Mouse (Mus musculus): ENCODE measurements at regions not wholly inside any gene's neighbourhood (a gene's known extent, or its start where the extent isn't known, plus 50 kb on each side); places are given as distances from the start of the nearest gene placed in this dataset.

DNA sequence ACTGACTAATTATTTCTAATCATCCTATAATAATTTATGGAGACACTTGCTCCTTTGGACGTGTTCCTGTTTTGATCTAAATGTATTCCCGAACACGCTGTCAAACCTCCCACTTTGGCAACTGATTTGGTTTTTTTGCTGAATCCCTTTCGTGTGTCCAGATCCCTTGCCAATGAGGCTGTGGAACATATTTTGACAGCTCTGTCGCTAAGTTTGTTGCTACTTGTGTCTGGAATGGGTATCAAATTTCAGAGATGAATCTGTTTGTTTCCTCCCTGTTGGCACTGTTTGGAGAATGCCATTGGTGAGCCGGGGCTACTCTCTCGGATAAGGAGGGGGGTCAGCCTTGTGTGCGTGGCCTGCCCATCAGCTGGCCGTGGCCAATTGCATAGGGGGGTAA lies 277.2 kb upstream of the Tshz3 start:
- DNase-seq: no peak

DNA sequence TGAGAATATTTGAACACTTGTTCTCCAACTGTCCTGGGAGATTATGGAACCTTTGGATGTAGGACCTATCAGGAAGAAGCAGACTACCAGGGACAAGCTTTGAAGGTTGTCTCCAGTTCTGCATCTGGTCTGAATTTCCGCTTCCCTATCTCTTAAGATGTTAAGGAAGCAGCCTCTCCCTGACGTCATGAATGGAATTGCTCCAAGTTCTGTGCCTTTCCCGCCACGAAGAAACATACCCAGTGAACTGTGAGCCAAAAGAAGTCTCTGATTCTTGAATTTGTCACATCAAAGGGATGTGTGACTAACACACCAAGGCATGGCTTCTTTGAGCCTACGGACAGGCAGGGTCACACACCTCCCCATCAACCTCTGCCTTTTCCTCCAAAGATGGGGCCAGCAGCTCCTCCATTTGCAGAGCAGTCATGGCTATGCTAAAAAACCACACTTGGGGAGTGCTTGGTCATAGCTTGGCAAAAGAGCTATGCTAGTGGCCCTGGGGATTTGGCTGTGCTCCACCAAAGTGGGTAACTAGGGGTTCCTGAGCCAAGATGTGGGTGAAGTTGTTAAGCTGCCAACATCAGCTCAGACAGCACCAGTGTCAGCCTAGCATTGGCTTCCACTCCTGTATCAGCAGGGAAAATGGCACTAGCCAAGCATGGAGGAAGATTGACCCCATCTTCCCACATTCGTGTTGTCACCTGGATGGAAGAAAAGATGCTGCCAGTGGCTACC lies 248.6 kb upstream of the Tshz3 start:
- no peak for DNase-seq

DNA sequence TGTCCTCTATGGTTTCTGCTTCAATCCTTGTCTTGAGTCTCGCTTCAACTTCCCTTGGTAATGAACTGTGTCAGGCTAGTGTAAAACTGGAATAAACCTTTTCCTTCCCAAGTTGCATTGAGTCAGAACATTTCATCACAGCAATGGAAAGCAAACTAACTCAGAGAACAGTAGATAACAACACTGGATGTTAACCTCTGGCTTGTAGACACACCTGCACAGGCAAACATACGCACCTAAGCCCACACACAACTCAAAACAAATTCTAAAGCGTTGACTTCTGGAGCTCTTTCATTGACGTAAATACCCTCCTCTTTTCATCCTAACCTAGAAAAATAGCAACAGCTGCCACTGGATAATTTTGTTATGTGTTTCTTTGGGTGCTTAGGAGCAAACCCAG lies 244.1 kb upstream of the Tshz3 start:
- no peak for DNase-seq

DNA sequence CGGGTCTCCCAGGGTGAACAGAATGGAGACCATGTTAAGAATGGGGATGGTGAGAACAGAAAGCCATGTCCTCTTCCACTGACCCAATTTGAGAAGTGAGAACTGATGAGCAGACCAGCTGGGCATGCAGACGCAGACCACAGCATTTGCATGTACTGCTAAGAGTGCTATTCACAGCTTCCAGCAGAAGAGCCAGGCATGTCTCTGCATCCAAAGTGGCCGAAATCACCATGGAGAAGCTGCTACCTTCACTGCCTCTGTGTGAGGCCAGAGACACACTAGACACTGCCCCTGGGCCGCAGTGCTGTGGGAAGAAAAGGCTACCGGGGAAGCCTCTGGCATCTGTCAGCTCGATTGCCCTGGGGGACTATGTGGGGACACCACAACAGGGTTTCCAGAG lies 241.8 kb upstream of the Tshz3 start:
- no peak for DNase-seq

- DNase-seq: no peak
These were observed 235.5 kb upstream of the Tshz3 start for GRCm38 (mm10) chr7:36462422-36462833.

DNA sequence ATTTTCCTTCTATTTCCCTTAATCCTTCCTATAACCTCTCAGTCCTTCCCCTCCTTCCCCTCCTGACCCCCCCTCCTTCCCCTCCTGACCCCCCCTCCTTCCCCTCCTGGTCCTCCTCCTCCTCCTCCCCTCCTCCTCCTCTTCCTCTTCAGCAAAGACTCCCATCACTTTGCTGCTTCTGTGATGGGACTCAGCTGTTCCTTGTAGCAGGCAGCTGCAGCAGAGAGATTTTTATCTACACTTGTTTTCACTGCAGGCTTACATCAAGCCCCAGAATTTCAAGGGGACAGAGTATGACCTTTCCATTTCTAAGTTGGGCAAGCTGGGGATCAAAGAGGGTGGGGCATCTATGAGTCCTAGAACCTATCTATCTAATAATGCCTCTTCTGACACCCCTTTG lies 228.5 kb upstream of the Tshz3 start:
- no peak for DNase-seq

DNA sequence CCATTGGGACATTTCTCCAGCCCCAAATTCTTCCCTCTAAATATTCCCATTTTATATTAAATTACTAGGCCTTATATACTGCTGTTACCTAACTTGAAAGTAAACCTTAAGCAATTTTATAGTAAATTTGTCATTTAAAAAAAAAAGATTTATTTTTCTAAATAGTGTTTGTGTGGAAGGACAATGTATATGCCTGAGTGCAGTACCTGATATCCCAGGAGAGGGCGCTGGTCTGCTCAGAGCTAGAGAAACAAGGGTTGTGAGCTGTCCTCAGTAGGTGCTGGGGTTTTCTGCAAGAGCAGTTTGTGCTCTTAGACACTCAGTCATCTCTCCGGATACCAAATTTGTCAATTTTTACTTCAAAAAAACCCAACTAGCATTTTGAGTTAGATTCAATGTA lies 224.4 kb upstream of the Tshz3 start:
- DNase-seq: no peak

DNA sequence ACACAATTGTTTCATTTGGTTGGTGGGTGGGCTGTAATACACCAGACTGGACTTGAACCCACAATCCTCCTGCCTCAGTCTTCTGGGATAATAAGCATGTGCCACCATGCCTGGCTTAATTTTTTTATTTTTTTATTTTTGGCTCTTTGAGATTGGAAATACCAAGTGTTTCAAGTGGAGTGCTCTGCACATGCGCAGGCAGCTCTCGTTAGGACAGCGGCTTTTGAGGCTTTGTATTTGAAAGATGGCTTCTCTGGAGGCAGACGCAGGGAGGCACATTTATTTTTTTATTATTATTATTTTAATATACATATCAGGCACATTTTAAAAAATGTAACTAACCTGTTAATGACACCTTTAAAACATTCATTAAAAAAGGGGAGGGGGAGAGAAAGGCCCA lies 221.5 kb upstream of the Tshz3 start:
- DNase-seq: no peak

DNA sequence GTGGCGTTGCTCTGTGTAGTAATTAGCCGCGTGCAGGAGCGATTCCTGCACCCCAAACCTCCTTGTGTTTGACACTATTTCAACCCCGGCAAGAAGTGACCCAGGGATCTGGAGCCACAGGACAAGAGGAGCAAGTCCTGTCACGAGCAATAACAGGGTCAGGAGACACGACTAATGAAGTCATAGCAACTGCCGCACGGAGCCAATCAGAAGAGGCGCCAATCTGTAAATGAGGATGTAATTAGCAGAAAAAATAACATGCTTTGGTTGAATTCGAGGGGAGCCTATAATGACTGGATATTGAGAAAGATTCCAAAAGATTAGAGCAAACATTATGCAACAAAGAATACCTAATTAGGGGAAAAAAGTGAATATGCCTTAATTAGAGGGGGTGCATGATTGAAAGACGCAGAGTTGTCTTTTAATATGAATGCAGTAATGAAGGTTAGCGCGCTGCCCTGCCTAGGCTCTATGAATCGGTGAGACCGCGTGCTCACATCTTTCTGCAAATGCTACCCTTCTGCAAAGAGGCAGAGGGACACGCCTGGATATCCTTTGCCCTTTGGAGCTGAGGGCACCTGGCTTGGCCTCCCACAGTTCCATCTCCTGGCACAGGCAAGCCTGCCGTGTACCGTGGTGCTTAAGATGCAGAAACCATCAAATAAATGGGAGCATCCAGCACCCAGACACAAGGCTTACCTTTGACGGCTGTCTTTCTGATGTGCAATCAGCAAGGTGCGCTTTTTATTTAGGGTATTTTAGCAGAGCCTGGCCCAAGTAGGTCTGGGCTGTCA lies 220.9 kb upstream of the Tshz3 start:
- DNase-seq: no peak

DNA sequence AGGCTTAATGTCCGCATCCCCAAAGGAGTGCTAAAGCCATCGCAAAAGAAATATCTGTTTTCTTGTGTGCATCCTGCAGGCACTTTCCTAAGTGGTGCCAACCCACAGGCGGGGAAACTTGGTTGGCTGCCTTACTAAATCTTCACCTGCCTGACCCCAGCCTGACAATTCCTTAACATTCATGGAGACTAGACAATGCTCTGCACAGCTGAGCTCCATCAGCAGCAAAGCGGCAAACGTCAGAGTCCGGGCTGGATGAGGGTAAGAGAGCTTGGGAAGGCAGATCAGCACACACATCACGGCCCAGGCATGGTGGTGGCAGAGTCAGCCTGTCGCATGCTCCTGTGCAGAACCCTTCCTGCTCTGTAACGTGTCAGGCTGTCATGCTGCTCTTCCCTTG lies 209.8 kb upstream of the Tshz3 start:
- no peak for DNase-seq

DNA sequence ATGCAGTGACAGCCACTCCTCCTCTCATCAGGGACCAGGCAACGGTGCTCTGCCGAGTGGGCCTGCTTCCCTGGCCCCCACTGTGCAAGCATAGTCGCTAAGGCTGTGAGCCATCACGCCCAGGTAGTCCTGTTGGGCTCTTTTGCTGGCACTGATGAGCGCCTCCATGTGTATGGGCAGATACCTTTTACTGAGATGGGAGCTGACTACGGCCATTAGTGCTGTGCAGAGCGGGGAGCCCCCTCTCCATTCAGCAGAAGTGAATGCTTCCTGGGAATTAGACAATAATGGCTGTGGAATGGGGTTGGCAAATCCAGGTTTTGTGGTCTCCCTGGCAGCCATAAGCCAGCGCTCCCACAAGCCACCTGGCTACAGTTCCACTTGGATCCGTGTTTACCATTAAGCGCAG lies 206.7 kb upstream of the Tshz3 start:
- no peak for DNase-seq

- no peak for DNase-seq
These were observed 193.7 kb upstream of the Tshz3 start for GRCm38 (mm10) chr7:36504010-36504875.

DNA sequence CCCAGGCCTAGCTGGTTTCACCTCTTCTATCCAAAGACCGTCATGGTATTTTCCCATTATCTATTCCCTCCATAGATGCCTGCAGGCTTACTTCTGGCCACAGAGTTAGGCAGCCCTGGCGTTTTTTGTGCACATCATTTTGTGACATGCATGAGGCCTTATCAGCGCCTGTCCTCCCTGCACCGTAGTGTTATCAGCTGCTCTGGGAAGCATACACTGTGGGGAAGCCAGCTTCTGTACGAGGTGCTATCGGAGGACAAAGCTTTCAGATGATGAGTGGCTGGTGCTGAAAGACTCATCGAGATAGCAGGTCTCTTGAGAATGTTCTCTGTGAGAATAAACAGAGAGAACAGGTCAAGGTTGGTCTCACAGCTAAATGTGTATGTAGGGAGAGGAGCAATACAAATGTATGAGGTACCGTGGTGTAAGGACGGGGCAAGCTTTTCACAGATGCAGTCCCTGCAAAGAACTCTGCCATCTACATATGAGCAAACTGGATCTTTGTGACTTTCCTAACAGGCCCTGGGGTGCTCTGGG lies 190.0 kb upstream of the Tshz3 start:
- no peak for DNase-seq

GRCm38 (mm10) chr7:36513680-36514079 lies 184.2 kb upstream of the Tshz3 start:
- DNase-seq: no peak

DNA sequence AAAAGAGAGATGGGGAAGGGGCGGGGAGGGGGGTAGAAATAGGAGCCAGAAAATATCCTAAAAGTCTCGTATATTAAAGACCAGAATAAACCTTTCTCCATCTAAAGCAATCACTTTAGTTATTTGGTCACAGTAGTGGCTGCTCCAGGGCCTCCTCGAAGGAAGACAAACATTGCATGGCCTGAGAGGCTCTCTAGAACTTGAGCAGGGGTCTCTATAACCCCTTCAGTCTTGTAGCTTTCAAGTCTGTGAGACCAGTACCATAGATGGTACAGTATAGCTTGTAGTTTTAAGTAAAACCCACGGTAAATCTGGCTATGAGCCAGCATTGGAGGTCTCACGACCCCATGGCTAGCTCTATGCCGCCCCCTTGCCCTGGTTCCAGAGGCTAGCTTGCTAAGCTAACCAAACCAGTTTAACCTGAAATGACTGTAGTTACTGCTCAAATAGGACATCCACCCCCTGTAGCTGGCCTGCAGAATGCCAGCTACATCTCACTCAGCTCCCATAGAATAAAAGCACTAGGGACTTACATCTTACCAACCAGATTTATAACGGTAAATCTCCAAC lies 181.7 kb upstream of the Tshz3 start:
- no peak for DNase-seq

- DNase-seq: no peak
These were observed 178.9 kb upstream of the Tshz3 start for GRCm38 (mm10) chr7:36519027-36519426.

- DNase-seq: no peak
These were observed 175.0 kb upstream of the Tshz3 start for GRCm38 (mm10) chr7:36522960-36523359.

DNA sequence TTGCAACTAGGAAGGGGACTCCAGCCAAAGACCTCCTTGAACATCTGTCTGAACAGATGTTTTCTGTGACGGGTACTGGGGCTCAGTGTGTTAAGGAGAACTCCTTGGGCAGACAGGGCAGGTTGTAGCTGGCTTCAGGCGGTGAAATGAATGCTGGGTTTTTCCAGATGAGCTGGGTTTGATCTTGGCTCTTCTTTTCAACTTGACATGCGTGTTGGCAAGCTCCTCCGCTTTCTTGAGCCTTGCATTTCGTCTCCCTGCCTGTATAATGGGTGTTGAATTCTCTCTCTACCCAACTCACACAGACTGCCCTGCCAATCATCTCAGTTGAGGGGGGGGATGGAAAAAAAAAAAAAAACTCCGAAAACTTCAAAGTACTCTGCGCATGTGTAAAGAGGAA lies 171.8 kb upstream of the Tshz3 start:
- no peak for DNase-seq

DNA sequence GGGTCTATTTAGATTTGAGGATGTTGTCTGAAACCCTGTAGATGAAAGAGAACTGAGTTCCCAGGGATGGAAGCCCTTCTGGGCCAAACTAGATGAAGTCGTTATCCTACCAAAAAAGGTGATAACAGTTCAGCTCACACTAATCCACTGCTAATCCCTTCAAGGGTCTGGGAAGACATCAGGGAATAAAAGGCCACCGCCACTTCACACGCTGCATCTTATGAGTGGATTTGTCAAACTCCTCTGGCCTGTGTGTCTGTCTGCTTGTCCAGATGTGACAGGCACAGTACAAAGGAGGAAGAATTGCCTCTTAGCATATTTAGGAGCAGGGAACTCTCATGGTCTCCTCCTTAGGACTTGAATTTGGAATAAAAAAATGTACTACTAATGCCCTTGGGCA lies 171.2 kb upstream of the Tshz3 start:
- no peak for DNase-seq

DNA sequence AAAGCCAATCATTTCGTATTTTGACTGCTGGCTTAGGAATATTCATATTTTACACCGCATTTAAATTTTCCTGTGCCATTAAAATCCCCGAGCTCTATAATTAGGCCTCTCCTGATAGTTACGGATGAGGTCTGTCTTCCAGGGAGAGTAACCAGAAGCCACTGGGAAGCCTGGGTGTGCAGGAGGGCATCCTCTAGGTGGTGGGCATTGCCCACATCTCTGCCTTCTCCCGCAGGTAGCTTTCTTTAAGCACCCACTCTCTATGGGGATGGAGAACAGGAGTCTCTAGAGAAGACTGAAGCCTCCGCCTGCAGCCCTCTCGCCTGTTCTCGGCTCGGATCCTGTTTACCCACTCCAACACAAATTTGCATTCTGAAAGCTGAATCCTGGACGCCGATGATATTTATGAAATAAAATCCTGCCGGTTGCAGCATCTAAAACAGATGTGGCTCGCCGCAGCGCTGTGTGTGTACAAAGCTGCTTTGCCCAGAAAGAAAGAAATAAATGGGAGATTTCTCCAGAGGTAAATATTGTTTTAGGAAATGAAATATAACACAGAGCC lies 168.3 kb upstream of the Tshz3 start:
- no peak for DNase-seq

- DNase-seq: no peak
These were observed 166.4 kb upstream of the Tshz3 start for GRCm38 (mm10) chr7:36531559-36531958.

DNA sequence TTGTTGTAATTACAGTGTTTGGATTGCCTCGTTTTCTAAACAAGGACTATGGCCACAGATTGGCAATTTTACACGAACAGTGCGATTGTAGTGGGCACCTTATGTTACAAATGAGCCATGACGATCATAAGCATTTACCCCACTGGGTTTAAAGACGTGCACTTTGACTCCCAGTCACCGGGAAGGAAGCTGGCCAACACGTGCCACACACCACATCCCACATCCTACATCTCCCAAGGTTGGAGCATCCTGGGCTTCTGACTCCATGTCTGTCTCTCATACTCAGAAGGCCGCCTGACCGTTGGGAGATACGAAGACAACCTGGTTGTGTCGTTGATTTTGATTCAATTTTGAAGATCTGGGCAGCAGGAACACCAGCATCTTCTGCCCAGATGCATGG lies 159.8 kb upstream of the Tshz3 start:
- no peak for DNase-seq
